Mouse (Mus musculus): Measurements from ENCODE around the gene Hoxa7.

The Hoxa7 gene

DNA sequence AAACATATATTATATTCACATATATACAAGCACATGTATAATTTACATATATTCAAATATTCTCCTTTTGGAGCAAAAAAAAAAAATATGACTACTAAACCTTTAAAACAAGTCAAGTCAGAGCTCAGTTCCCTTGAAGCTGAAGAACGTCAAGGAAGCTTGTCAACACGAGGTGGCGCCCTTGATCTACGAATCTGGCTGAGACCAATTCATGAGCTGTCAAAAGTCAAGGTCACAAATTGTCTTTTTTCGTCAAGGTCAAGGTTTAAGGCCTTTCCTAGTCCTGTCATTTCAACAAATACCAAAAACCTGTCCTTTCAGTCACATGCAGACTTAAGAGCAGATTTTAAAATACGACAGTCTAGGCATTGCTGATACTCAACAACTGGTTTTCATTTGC lies 35.3 kb upstream of the Hoxa7 start:
- in situ Hi-C loops (cut with MboI, MseI), result loop anchor here (5.0 to 25.0 kb wide), 4 partner anchors 330 to 1072 kb away; no protein-coding TSS in a partner anchor

- in situ Hi-C loops (cut with MboI, MseI), result loop anchor here (5.0 to 25.0 kb wide), 4 partner anchors 333 to 1069 kb away; no protein-coding TSS in a partner anchor
Observed at GRCm38 (mm10) chr6:52253511-52254500, 32.2 kb upstream of the Hoxa7 start.

GRCm38 (mm10) chr6:52252775-52253376 lies 31.2 kb upstream of the Hoxa7 start:
- in situ Hi-C loops (cut with MboI, MseI), result loop anchor here (5.0 to 25.0 kb wide), 4 partner anchors 334 to 1068 kb away; no protein-coding TSS in a partner anchor

- in situ Hi-C loops (cut with MboI, MseI), result loop anchor here (5.0 to 25.0 kb wide), 4 partner anchors 335 to 1067 kb away; no protein-coding TSS in a partner anchor
Observed at GRCm38 (mm10) chr6:52252016-52252774, 30.5 kb upstream of the Hoxa7 start.

GRCm38 (mm10) chr6:52251177-52251879 lies 29.7 kb upstream of the Hoxa7 start:
- in situ Hi-C loops (cut with MboI, MseI), result loop anchor here (5.0 to 25.0 kb wide), 4 partner anchors 336 to 1067 kb away; no protein-coding TSS in a partner anchor

GRCm38 (mm10) chr6:52249826-52250225 lies 28.2 kb upstream of the Hoxa7 start:
- in situ Hi-C loops (cut with MboI, MseI), result loop anchor here (5.0 to 25.0 kb wide), 4 partner anchors 337 to 1065 kb away; no protein-coding TSS in a partner anchor

DNA sequence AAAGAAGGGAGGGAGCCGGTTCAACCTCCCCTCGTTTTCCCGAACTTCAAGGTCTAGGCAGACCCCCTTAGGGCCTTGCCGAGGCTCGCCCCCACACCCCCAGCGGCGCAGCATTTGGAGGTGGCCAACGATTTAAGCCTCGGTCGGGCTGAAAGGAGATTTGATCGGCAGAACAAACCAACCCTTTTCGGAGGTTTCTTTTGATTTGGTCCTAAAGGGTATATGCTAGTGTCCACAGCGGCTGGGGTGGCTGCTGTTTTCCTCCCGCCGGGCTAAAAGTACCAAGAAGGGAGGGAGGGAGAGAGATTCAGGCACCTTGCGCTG lies 27.7 kb upstream of the Hoxa7 start:
- in situ Hi-C loops (cut with MboI, MseI), result no loop called here

GRCm38 (mm10) chr6:52248638-52249414 lies 27.2 kb upstream of the Hoxa7 start:
- in situ Hi-C loops (cut with MboI, MseI), result no loop called here

- in situ Hi-C loops (cut with MboI, MseI), result no loop called here
Observed at GRCm38 (mm10) chr6:52247766-52248637, 26.3 kb upstream of the Hoxa7 start.

GRCm38 (mm10) chr6:52246916-52247315 lies 25.3 kb upstream of the Hoxa7 start:
- in situ Hi-C loops (cut with MboI, MseI), result no loop called here

DNA sequence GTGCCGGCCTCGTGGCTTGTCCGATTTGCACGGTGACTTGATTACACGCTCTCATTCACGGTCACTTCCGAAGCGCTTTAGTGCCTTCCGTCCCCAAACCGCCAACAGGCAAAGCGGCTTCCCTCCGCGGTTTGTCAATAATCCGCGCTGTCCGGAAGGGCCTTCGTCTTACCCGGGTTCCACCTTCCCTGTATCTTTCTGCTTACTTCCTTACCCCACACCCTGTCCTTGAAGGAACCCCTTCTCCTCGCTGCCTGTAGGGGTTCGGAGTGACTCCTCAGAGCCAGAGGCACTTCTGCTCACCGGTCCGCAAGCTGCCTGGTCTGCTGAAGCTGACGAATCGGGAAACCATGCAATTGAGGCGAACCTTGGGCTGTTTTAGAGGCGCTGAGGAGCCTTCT lies 24.7 kb upstream of the Hoxa7 start:
- in situ Hi-C loops (cut with MboI, MseI), result no loop called here

DNA sequence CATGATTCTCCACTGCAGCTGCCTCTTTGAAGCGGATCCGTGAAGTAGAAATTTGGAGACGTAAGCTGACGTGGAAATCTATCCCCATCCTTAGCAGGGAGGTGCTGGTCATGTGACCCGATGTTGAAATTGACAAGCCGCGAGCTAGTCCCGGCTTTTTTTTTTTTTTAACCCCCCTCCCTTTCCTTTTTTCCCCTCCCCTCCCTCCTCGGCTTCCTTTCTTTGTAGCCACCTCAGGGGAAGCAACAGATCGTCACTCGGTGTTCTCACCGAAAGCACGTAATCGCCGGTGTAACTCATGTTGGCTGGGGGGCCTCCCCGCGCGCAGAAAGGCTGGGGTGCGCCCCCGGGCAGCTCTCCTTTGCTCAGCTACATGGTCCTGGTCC lies 24.1 kb upstream of the Hoxa7 start, which contains the start of gene Hoxa11:
Gene Hoxa11, minus strand, starts transcription at position 54 of the 386 bp plus-strand sequence.
- in situ Hi-C loops (cut with MboI, MseI), result no loop called here

GRCm38 (mm10) chr6:52245040-52245756 lies 23.5 kb upstream of the Hoxa7 start:
- in situ Hi-C loops (cut with MboI, MseI), result no loop called here

- in situ Hi-C loops (cut with MboI, MseI), result loop anchor here in 1 of 2 experiments (5.0 kb wide), 1 partner anchor 68 kb away; the partner anchor contains the start of gene Evx1
Observed at GRCm38 (mm10) chr6:52244471-52245039, 22.9 kb upstream of the Hoxa7 start.

DNA sequence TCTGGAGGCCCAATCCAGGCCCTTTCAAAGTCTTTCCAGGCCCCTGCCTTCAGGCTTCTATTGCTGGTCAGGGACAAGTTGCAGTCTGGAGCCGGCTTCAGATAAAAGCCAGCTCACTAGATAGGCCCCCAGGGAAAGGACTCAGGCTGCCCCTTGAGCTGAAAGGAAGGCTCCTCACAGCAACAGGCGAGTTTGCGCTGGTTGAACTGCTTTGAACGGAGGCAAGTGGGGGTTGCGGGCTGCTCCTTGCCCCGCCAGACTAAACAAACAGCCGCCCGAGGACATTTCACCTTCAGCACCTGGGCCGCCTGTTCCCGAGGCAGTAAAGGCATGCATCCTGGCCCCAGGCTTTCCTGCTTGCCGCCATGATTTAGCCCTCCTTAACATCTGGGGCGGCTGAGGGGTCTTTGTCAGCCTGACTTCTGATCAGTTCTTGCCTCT lies 22.0 kb upstream of the Hoxa7 start:
- in situ Hi-C loops (cut with MboI, MseI), result loop anchor here in 1 of 2 experiments (5.0 kb wide), 1 partner anchor 69 kb away; the partner anchor contains the start of gene Evx1

DNA sequence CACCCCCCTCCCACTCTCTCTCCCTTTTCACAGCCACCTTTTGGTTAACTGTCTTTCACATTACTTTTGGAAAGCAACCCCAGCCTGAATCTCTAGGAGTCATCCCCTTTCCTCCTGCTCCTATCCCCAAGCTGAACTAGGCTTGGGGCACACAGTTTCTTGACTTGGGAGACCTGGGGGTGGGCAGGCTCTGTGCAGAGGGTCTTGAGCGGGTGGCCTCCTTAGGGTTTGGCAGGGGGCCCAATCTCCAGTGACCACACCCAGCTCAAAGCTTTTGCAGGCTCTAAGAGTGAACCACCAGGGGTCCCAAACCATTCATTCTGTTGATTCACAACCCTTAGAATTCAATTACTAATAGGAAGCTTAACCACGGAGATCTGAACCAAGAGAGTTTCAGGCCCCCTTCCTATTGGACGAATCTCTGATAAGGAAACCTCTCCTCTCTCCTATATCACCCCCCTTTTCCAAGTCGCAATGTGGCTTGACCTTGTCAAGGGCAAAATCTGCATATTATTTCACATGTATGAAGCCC lies 21.2 kb upstream of the Hoxa7 start:
- in situ Hi-C loops (cut with MboI, MseI), result loop anchor here in 1 of 2 experiments (5.0 kb wide), 1 partner anchor 69 kb away; the partner anchor contains the start of gene Evx1

GRCm38 (mm10) chr6:52241001-52241621 lies 19.5 kb upstream of the Hoxa7 start:
- in situ Hi-C loops (cut with MboI, MseI), result loop anchor here in 1 of 2 experiments (5.0 kb wide), 1 partner anchor 71 kb away; the partner anchor contains the start of gene Evx1
